Mouse (Mus musculus): ENCODE results near the gene Heca. TPM values are rescaled to one million over a fixed set of nuclear protein-coding genes. Genes with fewer than 3 reads are reported as not detected.
"Not testable (repeated sequence)": the region's sequence is repeated elsewhere in the genome, so short reads cannot be mapped to it uniquely, and the experiment has no call there.

Gene Heca
- total RNA-seq, 2 experiments from 2014 or later: 27.8 to 29.0 TPM

DNA sequence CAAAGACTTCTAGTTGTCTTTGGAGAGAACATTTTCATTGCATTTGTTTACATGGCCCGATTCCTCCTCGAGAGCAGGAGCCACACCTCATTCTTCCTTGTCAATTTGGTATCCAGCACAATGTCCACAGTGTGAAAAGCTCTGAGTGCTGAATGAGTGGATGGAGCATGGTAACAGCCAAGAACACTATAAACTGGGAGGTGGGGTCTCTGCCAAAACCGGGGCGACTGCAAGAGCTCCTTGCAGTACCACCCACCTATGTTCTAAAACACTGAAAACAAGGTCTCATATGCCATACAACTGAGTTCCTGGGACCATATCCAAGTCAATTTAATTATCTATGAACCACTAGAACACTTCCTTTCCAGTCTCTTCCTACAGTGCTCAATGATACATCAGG lies 39.1 kb downstream of the Heca start:
- no peak for DNase-seq (ENCODE audit: extremely low spot score in 1 of 2, low spot score in 2 of 2)
- intact Hi-C loops (cut with DNase I): no loop called here

DNA sequence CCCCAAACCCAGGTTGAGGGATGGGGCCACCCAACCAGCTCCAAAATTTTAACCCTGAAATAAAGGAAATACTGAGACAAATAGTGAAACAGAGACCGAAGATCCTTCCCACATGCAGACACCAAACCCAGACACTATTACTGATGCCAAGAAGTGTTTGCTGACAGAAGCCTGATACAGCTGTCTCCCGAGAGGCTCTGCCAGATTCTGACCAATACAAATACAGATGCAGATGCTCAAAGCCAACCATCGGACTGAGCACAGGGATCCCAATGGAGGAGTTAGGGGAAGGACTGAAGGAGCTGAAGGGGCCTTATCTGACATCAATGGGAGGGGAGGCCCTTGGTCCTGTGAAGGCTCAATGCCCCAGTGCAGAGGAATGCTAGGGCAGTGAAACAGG lies 41.5 kb downstream of the Heca start:
- DNase-seq (ENCODE audit: extremely low spot score in 1 of 2, low spot score in 2 of 2); intact Hi-C loops (cut with DNase I): not testable (repeated sequence)

- intact Hi-C loops (cut with DNase I): no loop called here
- no peak for DNase-seq (ENCODE audit: extremely low spot score in 1 of 2, low spot score in 2 of 2)
Observed at GRCm38 (mm10) chr10:17903449-17903848, 44.4 kb downstream of the Heca start.

- no peak for DNase-seq (ENCODE audit: extremely low spot score in 1 of 2, low spot score in 2 of 2)
- intact Hi-C loops (cut with DNase I): no loop called here
Observed at GRCm38 (mm10) chr10:17880724-17881123, 67.1 kb downstream of the Heca start.

DNA sequence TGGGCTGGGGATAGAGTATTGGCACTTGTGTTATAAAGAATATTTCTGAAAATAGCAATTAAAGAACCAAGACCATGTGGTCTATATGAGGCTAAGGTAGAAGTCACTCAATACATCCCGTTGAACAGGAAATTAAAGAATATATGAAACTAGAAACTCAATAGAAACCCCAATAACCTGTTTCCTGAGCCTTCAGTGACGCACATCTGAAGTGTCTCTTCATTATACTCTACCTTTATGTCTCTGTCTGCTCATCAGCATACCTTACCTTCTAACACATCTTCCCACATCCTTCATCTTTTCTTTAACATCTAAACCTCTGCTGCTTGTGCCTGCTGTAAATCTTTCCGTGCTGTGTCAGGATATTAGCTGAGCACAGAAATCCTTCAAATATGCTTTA lies 67.8 kb downstream of the Heca start:
- DNase-seq (ENCODE audit: extremely low spot score in 1 of 2, low spot score in 2 of 2): no peak
- intact Hi-C loops (cut with DNase I): no loop called here

DNA sequence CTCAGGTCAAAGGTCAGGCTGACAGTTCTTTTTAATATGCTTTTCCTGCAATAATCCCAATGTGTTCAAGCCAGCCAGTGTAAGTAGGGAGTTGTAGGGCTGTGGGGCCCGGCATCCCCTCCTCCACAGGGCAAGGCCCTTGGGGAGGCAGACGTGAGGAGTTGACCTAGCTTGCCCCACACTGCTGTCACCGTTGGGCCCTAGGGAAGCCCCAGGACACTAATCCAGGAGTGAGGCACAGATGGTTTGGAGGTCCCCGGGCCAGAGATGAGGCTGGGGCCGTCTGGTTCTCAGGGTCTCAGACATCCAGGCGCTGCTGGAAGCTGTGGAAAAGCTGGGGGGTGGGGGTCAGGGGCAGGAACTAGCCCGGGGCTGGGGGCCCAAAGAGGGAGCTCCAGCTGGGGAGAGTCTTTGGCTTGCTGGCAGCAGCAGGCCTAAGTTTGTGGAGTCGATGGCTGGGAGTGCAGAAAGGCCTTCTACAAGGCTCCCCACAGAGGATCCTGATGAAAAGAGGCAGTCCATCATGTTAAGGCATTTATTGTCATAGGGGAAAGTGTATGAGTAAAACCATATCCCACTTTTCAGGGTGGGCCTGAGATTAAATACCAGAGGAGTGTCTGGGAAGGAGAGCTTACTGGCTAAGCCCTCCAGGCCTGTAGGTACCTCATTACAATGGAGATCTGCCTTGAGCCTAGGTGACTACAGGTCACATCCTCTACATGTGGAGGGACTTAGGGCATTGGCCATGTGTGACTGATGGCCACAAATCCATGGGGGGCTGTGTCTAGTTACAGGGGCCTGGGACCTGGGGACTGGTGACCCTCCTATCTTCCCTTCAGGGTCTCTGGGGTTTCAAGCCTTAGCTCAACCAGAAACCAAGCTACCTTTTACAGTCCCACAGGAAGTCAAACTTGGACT lies 69.6 kb downstream of the Heca start:
- DNase-seq (ENCODE audit: extremely low spot score in 1 of 2, low spot score in 2 of 2): no peak
- intact Hi-C loops (cut with DNase I): loop anchor here (10.0 kb wide), 1 partner anchor 327 kb away; no protein-coding TSS in a partner anchor

- intact Hi-C loops (cut with DNase I): loop anchor here (2.0 to 10.0 kb wide), 2 partner anchors 137 to 335 kb away; no protein-coding TSS in a partner anchor
- DNase-seq (ENCODE audit: extremely low spot score in 1 of 2, low spot score in 2 of 2): peak; percentile 72
Observed at GRCm38 (mm10) chr10:17869822-17870662, 77.8 kb downstream of the Heca start.

GRCm38 (mm10) chr10:17860701-17861480 lies 87.0 kb downstream of the Heca start:
- intact Hi-C loops (cut with DNase I): no loop called here
- DNase-seq (ENCODE audit: extremely low spot score in 1 of 2, low spot score in 2 of 2): no peak

GRCm38 (mm10) chr10:17857647-17858261 lies 90.1 kb downstream of the Heca start:
- intact Hi-C loops (cut with DNase I): no loop called here
- DNase-seq (ENCODE audit: extremely low spot score in 1 of 2, low spot score in 2 of 2): no peak

- peak; percentile 16 to 43 for DNase-seq (ENCODE audit: extremely low spot score in 1 of 2, low spot score in 2 of 2)
Observed at GRCm38 (mm10) chr10:17844781-17845537, 102.9 kb downstream of the Heca start.

DNA sequence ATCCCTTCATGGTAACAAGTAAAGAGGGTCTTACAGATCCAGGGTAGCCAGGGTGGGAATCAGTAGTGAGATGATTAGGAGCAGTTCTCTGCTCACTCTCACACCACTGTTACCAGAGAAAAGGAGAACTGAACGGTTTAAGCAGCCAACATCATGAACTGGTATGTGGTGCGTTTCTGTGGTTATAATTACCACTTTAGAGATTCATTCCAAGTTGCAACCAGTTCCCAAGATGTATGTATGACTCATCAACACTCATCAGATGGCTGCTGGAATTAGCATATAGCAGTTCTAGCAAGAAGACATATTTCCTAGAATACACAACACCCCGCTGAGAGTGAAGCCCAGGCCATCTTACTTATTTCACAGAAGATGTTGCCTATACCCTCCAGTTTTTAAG lies 105.8 kb downstream of the Heca start:
- intact Hi-C loops (cut with DNase I): no loop called here
- peak in 1 of 2 experiments; percentile 21 for DNase-seq (ENCODE audit: extremely low spot score in 1 of 2, low spot score in 2 of 2)

More at GRCm38 (mm10) chr10:17844781-17845537, 102.9 kb downstream of the Heca start:
- intact Hi-C loops (cut with DNase I): no loop called here

GRCm38 (mm10) chr10:17836275-17836674 lies 111.6 kb downstream of the Heca start:
- DNase-seq (ENCODE audit: extremely low spot score in 1 of 2, low spot score in 2 of 2): no peak
- intact Hi-C loops (cut with DNase I): no loop called here

DNA sequence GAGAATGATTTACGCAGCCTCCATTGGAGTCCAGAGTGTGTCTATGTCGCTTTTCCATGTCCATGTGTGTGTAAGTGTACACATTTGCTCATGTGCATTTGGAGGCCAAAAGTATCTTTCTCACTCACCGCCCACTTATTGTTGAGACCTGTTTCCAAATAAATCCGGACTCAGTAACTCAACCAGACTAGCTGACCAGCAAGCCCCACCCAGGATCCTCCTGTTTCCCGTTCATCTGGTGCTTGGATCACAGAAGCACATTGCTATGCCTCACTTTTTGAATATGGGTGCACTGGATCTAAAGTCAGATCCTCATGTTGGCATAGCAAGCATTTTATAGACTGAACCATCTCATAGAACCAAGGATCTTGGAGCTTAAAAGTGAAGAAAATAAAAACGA lies 112.8 kb downstream of the Heca start:
- intact Hi-C loops (cut with DNase I): no loop called here
- no peak for DNase-seq (ENCODE audit: extremely low spot score in 1 of 2, low spot score in 2 of 2)

DNA sequence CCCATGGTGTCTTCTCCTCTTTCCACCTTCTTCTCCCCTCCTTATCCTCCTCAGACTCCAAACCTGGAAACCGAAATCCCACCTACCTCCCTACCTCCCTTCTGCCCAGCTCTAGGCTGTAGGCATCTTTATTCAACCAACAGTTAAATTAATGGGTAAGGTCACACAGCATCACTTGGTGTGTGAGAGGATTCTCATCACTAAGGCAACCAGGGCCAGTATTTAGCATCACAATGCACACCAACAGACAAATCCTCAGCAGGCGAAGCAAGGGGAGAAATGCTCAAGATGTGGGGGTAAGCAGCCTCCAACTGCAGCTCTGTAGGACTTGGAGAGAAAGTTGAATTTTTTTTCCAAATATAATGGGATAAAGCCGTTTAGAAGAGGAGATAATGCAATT lies 116.8 kb downstream of the Heca start:
- intact Hi-C loops (cut with DNase I): no loop called here
- DNase-seq (ENCODE audit: extremely low spot score in 1 of 2, low spot score in 2 of 2): no peak

DNA sequence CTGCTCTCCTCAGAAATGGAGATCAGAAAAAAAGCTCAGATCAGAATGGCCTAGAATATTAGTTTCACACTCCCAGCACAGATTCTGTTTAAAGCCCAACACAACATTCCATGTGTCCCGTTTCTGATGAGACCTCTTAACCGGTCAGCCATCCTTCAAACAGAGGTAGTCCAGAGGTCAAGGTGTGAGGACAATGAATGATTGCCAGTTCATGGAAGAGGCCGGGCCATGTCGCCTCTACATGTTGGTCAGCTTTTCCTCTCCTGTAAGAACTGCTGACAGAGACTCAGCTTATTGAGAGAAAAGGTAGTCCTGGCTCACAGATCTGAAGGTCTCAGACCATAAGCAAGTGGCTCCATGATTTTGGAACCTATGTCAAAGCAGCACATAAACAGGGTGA lies 118.7 kb downstream of the Heca start:
- intact Hi-C loops (cut with DNase I): no loop called here
- no peak for DNase-seq (ENCODE audit: extremely low spot score in 1 of 2, low spot score in 2 of 2)

- intact Hi-C loops (cut with DNase I): no loop called here
- peak in 1 of 2 experiments; percentile 56 for DNase-seq (ENCODE audit: extremely low spot score in 1 of 2, low spot score in 2 of 2)
Observed at GRCm38 (mm10) chr10:17827391-17827790, 120.5 kb downstream of the Heca start.

DNA sequence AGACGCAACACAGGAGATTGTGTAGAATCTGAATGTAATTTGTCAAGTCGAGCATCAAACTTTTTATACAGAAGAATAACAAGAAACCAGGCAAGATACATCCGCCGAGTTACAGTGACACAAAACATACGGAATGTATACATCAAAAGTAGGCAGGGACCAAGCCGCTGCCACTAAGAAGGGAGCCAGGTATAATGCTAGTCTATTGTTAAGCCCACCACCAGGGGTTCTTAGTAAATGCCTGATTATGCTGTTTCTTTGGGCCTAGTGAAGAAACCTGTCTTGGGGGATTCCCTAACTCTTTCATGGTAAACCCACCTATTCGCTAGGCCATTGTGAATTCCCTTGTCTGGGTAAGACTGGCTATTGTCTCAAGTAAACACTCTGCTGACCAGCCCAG lies 127.4 kb downstream of the Heca start:
- intact Hi-C loops (cut with DNase I); DNase-seq (ENCODE audit: extremely low spot score in 1 of 2, low spot score in 2 of 2): not testable (repeated sequence)
